Mouse (Mus musculus) embryonic facial prominence, embryonic 15.5 days (tissue): Measurements from ENCODE around the gene Usp12. TPM values are rescaled to one million over a fixed set of nuclear protein-coding genes. Genes with fewer than 3 reads are reported as not detected.

Experiments used
- ATAC-seq: fragments of 200-750 bp; cut with Nextera tagmentation; 2 replicates; pipeline ENCODE4 v1.8.0; 2017; ENCODE audit warnings: low read depth, moderate TSS enrichment; ENCODE audit not compliant: insufficient number of reproducible peaks, low FRiP score, low TSS enrichment
- H3K27ac ChIP-seq: fragments of 300-500 bp; sonication (generic); replicated peaks from 2 replicates; pipeline ENCODE4 v1.5.1; 2015; ENCODE audit warnings: mild to moderate bottlenecking, inconsistent platforms
- H3K27me3 ChIP-seq: fragments of 300-500 bp; sonication (generic); 2 replicates; pipeline ENCODE4 v1.6.1; 2015; ENCODE audit warnings: inconsistent platforms
- H3K36me3 ChIP-seq: fragments of 300-500 bp; sonication (generic); 2 replicates; pipeline ENCODE4 v1.6.1; 2015; ENCODE audit warnings: mild to moderate bottlenecking, inconsistent platforms
- H3K4me1 ChIP-seq: fragments of 300-500 bp; sonication (generic); 2 replicates; pipeline ENCODE4 v1.6.1; 2015; ENCODE audit warnings: inconsistent platforms
- H3K4me2 ChIP-seq: fragments of 300-500 bp; sonication (generic); replicated peaks from 2 replicates; pipeline ENCODE4 v1.6.1; 2015; ENCODE audit warnings: mild to moderate bottlenecking, inconsistent platforms
- H3K4me3 ChIP-seq: fragments of 300-500 bp; sonication (generic); replicated peaks from 2 replicates; pipeline ENCODE4 v1.5.1; 2015; ENCODE audit warnings: mild to moderate bottlenecking, inconsistent platforms
- H3K9ac ChIP-seq: fragments of 300-500 bp; sonication (generic); 2 replicates; pipeline ENCODE4 v1.6.1; 2015; ENCODE audit warnings: inconsistent platforms
- H3K9me3 ChIP-seq: fragments of 300-500 bp; sonication (generic); replicated peaks from 2 replicates; pipeline ENCODE4 v1.6.1; 2016; ENCODE audit warnings: inconsistent platforms
- WGBS: fragments of 180-500 bp; shearing (Covaris S2); methylation state at CpG from one replicate; pipeline ENCODE4 v1.1.7; 2015; 5-methylcytosine and 5-hydroxymethylcytosine counted together
- polyA plus RNA-seq: library from polyadenylated mRNA; unstranded; fragments of >200 nt; fragmentation: Nextera tagmentation; extraction: Ambion mirVana; gene quantifications from 2 replicates; pipeline ENCODE4 v1.2.1, GENCODE M21; 2015

The Usp12 gene
- polyA plus RNA-seq, 1 experiment from 2014 or later, result 16.0 TPM

DNA sequence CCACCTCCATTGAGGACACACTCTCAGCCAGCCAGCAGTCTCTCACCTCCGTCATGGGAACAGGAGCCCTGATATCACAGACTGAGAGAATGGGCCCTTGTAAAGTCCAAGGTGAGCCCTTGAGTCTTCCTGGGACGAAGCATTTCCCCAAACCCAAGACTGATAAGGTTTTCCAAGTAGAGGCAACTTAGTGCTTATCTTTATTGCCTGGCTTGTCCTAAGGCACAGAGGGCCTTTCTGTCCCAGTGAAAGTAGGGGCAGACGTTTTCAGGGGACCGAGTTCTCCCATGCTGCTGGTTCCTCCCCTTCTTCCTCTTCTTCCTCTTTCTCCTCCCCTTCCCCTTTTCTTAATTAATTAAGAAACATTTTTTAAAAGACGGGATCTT lies 101.8 kb downstream of the Usp12 start:
- Histone ChIP-seq H3K27me3 (no peaks in the 10 kb centered on the region), H3K4me1 (0 out of 2 replicates have a peak, but pooled peaks cover 7% of the 10 kb centered on the region), H3K9ac (no peak overlapping the region), H3K27ac (no peak overlapping the region), H3K4me2 (no peak overlapping the region), H3K36me3 (no peaks in the 10 kb centered on the region), H3K9me3 (no peaks in the 10 kb centered on the region), H3K4me3 (no peak overlapping the region)
- ATAC-seq, result no peak
- 72% methylated on average over 5 of the region's 5 CpGs for WGBS

GRCm38 (mm10) chr5:146692361-146692975 lies 102.3 kb downstream of the Usp12 start:
- H3K27ac ChIP-seq, result no peak overlapping the region
- H3K27me3 ChIP-seq, result no peaks in the 10 kb centered on the region
- ATAC-seq, result no peak
- H3K36me3 ChIP-seq, result no peaks in the 10 kb centered on the region
- 0 out of 2 replicates have a peak, but pooled peaks cover 7% of the 10 kb centered on the region for H3K4me1 ChIP-seq
- no peaks in the 10 kb centered on the region for H3K9me3 ChIP-seq
- H3K4me2 ChIP-seq, result no peak overlapping the region
- H3K9ac ChIP-seq, result no peak overlapping the region
- WGBS, result 45% methylated on average over 7 of the region's 7 CpGs
- no peak overlapping the region for H3K4me3 ChIP-seq

GRCm38 (mm10) chr5:146691745-146692144 lies 103.1 kb downstream of the Usp12 start:
- no peak overlapping the region for H3K27ac ChIP-seq
- no peak for ATAC-seq
- H3K4me1 ChIP-seq, result 0 out of 2 replicates have a peak, but pooled peaks cover 7% of the 10 kb centered on the region
- no peaks in the 10 kb centered on the region for H3K36me3 ChIP-seq
- H3K4me2 ChIP-seq, result no peak overlapping the region
- H3K9ac ChIP-seq, result no peak overlapping the region
- no peaks in the 10 kb centered on the region for H3K9me3 ChIP-seq
- 70% methylated on average over 8 of the region's 8 CpGs for WGBS
- H3K4me3 ChIP-seq, result no peak overlapping the region
- H3K27me3 ChIP-seq, result no peaks in the 10 kb centered on the region

- 54% methylated on average over 17 of the region's 17 CpGs for WGBS
- Histone ChIP-seq H3K9me3 (no peaks in the 10 kb centered on the region), H3K4me1 (0 out of 2 replicates have a peak, but pooled peaks cover 5% of the 10 kb centered on the region), H3K9ac (no peak overlapping the region), H3K4me3 (no peak overlapping the region), H3K27me3 (no peaks in the 10 kb centered on the region), H3K36me3 (no peaks in the 10 kb centered on the region), H3K27ac (no peak overlapping the region), H3K4me2 (no peak overlapping the region)
- no peak for ATAC-seq
Observed at GRCm38 (mm10) chr5:146687541-146688313, 107.1 kb downstream of the Usp12 start.

GRCm38 (mm10) chr5:146686954-146687353 lies 107.9 kb downstream of the Usp12 start:
- Histone ChIP-seq H3K4me1 (no peaks in the 10 kb centered on the region), H3K4me2 (no peak overlapping the region), H3K9me3 (no peaks in the 10 kb centered on the region), H3K4me3 (no peak overlapping the region), H3K27me3 (no peaks in the 10 kb centered on the region), H3K9ac (no peak overlapping the region), H3K27ac (no peak overlapping the region), H3K36me3 (no peaks in the 10 kb centered on the region)
- WGBS, result 85% methylated on average over 12 of the region's 12 CpGs
- ATAC-seq, result no peak

Other genes starting within 250 kb of the Usp12 start
- not detected in 2 replicates for gene Gm3415, start 238.9 kb downstream of the Usp12 start, polyA plus RNA-seq
- gene Gpr12, start 209.8 kb downstream of the Usp12 start, polyA plus RNA-seq, result 0.11 and 0.51 TPM in 2 replicates
- 545 and 547 TPM in 2 replicates for gene Rpl21, start 37.9 kb upstream of the Usp12 start, polyA plus RNA-seq
- 11.2 and 13.0 TPM in 2 replicates for gene Rasl11a, start 50.1 kb upstream of the Usp12 start, polyA plus RNA-seq
- gene Gtf3a, start 153.7 kb upstream of the Usp12 start, polyA plus RNA-seq, result 96.9 and 105 TPM in 2 replicates
- 23.0 and 24.0 TPM in 2 replicates for gene Mtif3, start 168.8 kb upstream of the Usp12 start, polyA plus RNA-seq